Comparison of ENCODE assay signal across 17 mouse cellular contexts in the genomic region with DNA sequence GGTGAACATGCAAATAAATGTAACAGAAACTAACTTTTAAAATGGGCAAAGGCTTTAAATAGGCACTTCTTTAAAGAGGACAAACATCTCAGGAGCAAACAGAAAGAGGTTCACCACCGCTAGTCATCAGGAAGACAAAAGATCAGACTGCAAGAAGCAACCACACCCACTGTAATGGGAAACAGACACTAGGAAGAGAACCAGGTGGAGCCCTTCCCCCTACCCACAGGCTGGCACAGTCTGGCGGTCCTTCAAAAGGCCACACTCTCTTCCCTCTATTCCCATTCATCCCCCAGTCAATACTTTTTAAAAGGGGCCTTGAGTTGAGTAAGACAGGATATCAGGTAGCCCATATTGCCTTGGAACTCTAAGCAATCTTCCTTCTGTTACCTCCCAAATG.
"Had no signal": no experiment of that assay in that cellular context is flagged by ENCODE, and none has a peak within 500 bp of the region (broad histone marks: within the 10 kb centered on the region; RNA-seq: fewer than 3 reads in every experiment).

No protein-coding gene starts in this region.

- DNase-seq: liver, postnatal 0 days; lung, adult 2 months; lung, postnatal 14 days; lung, postnatal 36 days; right cerebral cortex, postnatal 14 days; thymus, adult 18-20 months; thymus, postnatal 14 days; thymus, postnatal 36 days had no signal

- H3K36me3 ChIP-seq: lung, embryonic 15.5 days; midbrain, embryonic 15.5 days; neural tube, embryonic 12.5 days; stomach, embryonic 15.5 days had no signal

- H3K9me3 ChIP-seq: lung, embryonic 15.5 days; midbrain, embryonic 13.5 days; midbrain, embryonic 15.5 days; neural tube, embryonic 12.5 days; stomach, embryonic 15.5 days had no signal

- H3K27ac ChIP-seq: lung, embryonic 15.5 days; macrophage; midbrain, embryonic 10.5 days; midbrain, embryonic 13.5 days; midbrain, embryonic 15.5 days; neural tube, embryonic 12.5 days; stomach, embryonic 15.5 days; stomach, postnatal 0 days had no signal

- H3K9ac ChIP-seq: liver, postnatal 0 days; lung, embryonic 15.5 days; midbrain, embryonic 13.5 days; midbrain, embryonic 15.5 days; neural tube, embryonic 12.5 days; stomach, embryonic 15.5 days had no signal

- ATAC-seq: liver, postnatal 0 days; lung, postnatal 0 days; midbrain, embryonic 13.5 days; midbrain, embryonic 15.5 days had no signal

- H3K4me2 ChIP-seq: lung, embryonic 15.5 days; midbrain, embryonic 13.5 days; midbrain, embryonic 15.5 days; neural tube, embryonic 12.5 days; stomach, embryonic 15.5 days had no signal

- H3K4me1 ChIP-seq: lung, embryonic 15.5 days had no signal

- H3K27me3 ChIP-seq: lung, embryonic 15.5 days; midbrain, embryonic 13.5 days; midbrain, embryonic 15.5 days; neural tube, embryonic 12.5 days; stomach, embryonic 15.5 days had no signal

- H3K4me3 ChIP-seq: lung, embryonic 15.5 days; midbrain, embryonic 10.5 days; midbrain, embryonic 13.5 days; midbrain, embryonic 15.5 days; neural tube, embryonic 12.5 days; stomach, embryonic 15.5 days had no signal
